Mouse (Mus musculus) CH12F3 (cell line): ENCODE measurements at regions not wholly inside any gene's neighbourhood (a gene's known extent, or its start where the extent isn't known, plus 50 kb on each side); places are given as distances from the start of the nearest gene placed in this dataset.

Experiments used
- in situ Hi-C: fragments of 300-500 bp; cut with MboI; formaldehyde crosslinking; loops from 2 replicates; pipeline ENCODE4 v1.14.3; 2020; ENCODE audit warnings: low sequenced_read_pairs

GRCm38 (mm10) chr12:117425363-117426031, 90.8 kb upstream of the Rapgef5 start:
- in situ Hi-C loops = no loop called here

GRCm38 (mm10) chr12:117427431-117427830, 88.8 kb upstream of the Rapgef5 start:
- in situ Hi-C loops = no loop called here

- in situ Hi-C loops = no loop called here
Observed at GRCm38 (mm10) chr12:117430886-117431285, 85.4 kb upstream of the Rapgef5 start.

GRCm38 (mm10) chr12:117432788-117433187, 83.5 kb upstream of the Rapgef5 start:
- in situ Hi-C loops = no loop called here

- in situ Hi-C loops = no loop called here
Observed at GRCm38 (mm10) chr12:117437011-117437410, 79.3 kb upstream of the Rapgef5 start.

- in situ Hi-C loops = no loop called here
Observed at GRCm38 (mm10) chr12:117439015-117439605, 77.2 kb upstream of the Rapgef5 start.

- in situ Hi-C loops = no loop called here
Observed at GRCm38 (mm10) chr12:117444247-117444989, 71.9 kb upstream of the Rapgef5 start.

GRCm38 (mm10) chr12:117447223-117447622, 69.1 kb upstream of the Rapgef5 start:
- in situ Hi-C loops = no loop called here

- in situ Hi-C loops = no loop called here
Observed at GRCm38 (mm10) chr12:117447843-117448728, 68.2 kb upstream of the Rapgef5 start.

- in situ Hi-C loops = no loop called here
Observed at GRCm38 (mm10) chr12:117449080-117449479, 67.2 kb upstream of the Rapgef5 start.

GRCm38 (mm10) chr12:117450106-117450505, 66.2 kb upstream of the Rapgef5 start:
- in situ Hi-C loops = no loop called here

GRCm38 (mm10) chr12:117450871-117451270, 65.4 kb upstream of the Rapgef5 start:
- in situ Hi-C loops = no loop called here

- in situ Hi-C loops = no loop called here
Observed at GRCm38 (mm10) chr12:117451441-117451840, 64.8 kb upstream of the Rapgef5 start.

GRCm38 (mm10) chr12:117455800-117456199, 60.5 kb upstream of the Rapgef5 start:
- in situ Hi-C loops = no loop called here

GRCm38 (mm10) chr12:117458132-117459070, 57.9 kb upstream of the Rapgef5 start:
- in situ Hi-C loops = no loop called here

GRCm38 (mm10) chr12:117459541-117459940, 56.7 kb upstream of the Rapgef5 start:
- in situ Hi-C loops = no loop called here

GRCm38 (mm10) chr12:117465206-117465605, 51.1 kb upstream of the Rapgef5 start:
- in situ Hi-C loops = no loop called here

GRCm38 (mm10) chr12:117465998-117466397, 50.3 kb upstream of the Rapgef5 start:
- in situ Hi-C loops = no loop called here
